Mouse (Mus musculus): ENCODE measurements at regions not wholly inside any gene's neighbourhood (a gene's known extent, or its start where the extent isn't known, plus 50 kb on each side); places are given as distances from the start of the nearest gene placed in this dataset.

DNA sequence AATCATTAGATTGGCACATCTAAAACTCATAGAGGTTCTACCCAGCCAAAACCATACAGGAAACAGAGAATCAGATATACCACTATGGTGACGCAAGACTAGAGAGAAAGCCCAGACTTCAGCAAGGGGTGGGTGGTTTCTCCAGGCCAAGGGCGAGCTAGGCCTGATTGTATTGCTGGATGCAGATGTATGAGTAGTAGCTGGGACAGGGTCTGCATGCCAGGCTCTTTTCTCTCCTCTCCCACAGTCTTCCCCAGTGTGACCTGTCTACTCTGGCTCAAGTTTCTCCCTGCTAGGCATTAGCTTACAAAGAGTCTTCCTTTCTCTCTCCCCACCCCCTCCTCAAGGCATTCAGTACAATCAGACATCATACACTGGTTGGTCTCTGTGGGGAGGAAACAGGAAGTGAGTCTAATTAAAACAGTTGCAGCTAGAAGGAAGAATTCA lies 181.8 kb upstream of the Sesn3 start:
- no peak for DNase-seq (ENCODE audit: low spot score)

DNA sequence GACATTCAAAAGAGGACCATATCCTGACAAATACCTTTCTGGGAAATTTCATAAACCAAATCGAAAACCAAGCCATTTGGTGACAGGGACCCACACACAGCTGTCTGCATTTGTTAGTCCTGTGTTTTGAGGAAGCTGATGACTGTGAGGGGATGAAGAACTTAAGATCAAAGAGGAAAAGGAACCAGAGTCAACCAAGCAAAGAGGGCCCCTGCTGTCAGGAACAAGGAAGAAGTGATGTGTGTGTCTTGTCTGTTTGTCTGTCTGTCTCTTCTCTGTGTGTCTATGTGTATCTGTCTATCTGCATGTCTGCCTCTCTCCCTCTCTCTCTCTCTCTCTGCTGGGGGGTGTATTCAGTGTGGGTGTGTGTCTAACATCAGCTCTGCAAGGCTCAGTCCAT lies 171.3 kb upstream of the Sesn3 start:
- DNase-seq (ENCODE audit: low spot score), result no peak

DNA sequence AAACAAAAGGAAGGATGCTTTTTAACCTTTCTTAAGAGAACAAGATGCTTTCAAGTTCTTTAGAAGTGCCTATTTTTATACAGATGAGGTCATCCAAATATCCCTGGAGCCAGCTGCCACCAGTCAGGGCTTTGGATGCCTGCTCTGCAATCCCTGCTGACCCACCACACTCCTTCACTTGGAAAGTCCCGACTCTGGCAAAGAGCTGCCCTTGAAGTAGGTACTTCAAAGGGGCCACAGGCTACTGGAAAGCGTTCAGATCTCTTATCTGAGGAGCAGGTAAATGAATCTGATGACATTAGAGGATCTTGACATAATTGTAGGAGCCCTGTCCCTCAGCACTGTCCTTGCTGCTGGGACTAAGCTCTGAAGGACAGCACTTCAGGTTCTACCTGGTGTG lies 169.9 kb upstream of the Sesn3 start:
- DNase-seq (ENCODE audit: low spot score), result no peak

- DNase-seq (ENCODE audit: low spot score), result no peak
Measured at GRCm38 (mm10) chr9:14106371-14106770, 168.5 kb upstream of the Sesn3 start.

DNA sequence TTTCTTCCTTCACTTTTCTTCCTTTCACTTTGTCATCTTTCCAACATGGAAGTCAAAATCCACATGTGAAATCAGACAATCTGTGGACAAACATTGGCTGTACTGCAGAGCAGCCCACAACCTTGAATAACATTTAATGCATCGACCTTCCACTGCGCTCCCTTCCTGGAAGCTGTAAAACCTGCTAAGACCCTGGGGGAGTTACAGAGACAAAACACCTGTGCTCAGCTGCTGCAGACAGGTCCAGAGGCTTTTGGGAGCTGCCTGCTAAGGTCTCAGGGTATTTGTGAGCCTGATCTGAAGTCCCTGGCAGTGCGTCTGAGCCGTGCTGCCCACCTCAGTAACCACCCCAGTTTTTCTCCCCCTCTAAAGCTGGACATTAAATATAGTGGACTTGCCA lies 166.1 kb upstream of the Sesn3 start:
- DNase-seq (ENCODE audit: low spot score), result no peak

- DNase-seq (ENCODE audit: low spot score), result no peak
Measured at GRCm38 (mm10) chr9:14109492-14109891, 165.4 kb upstream of the Sesn3 start.

DNA sequence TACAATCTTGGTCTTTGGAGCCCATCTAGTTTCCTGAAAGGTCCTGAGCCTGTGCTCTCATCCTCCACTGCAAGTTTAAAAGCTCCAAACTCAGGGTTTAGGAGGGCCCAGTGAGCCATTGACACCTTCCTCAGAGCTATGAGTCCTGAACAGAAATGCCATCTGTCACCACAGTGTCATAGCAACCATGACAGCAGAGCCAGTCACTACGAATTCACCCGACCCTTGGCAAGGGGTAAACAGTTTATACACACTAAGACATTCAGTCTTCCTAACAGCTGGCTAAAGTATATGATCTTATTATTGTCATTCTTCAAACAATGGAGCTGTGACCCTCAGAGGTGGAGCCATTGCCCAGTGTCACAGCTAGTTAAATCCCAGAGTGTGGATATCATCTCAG lies 163.2 kb upstream of the Sesn3 start:
- DNase-seq (ENCODE audit: low spot score), result no peak

GRCm38 (mm10) chr9:14115521-14115920 lies 159.3 kb upstream of the Sesn3 start:
- DNase-seq (ENCODE audit: low spot score), result no peak

DNA sequence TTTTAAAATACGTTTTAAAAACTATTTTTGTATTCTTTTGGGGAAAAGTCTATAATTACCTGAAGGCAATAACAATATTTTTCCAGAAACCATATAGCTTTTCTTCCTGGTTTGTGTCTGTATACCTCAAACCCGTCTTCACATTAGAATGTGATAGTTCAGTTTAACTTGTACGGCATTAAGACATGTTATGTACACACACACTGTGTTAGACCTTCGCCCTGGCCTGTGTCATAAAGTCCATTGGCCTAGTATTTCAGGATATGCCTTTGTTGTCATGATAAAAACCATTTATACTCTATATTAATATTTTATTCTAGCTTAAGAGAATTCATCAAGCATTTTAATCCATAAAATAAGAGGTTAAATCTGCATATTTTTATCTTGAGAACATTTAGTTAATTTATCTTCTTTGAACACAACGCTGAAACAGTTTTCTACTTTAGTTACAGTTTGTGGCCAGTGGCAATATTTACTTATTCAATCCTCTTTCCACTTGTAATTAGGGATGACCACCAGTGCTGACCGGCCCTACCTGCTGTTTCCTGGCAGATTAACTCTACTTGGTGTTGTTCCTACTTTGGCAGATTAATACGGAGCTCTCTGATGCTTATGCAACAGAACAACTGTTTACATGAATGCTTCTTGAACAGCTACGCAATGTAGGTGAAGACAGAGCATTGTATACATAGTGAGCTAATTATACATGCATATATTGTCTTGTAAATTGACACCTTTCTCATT lies 158.6 kb upstream of the Sesn3 start:
- DNase-seq (ENCODE audit: low spot score), result no peak

GRCm38 (mm10) chr9:14133372-14133771 lies 141.5 kb upstream of the Sesn3 start:
- DNase-seq (ENCODE audit: low spot score), result no peak

DNA sequence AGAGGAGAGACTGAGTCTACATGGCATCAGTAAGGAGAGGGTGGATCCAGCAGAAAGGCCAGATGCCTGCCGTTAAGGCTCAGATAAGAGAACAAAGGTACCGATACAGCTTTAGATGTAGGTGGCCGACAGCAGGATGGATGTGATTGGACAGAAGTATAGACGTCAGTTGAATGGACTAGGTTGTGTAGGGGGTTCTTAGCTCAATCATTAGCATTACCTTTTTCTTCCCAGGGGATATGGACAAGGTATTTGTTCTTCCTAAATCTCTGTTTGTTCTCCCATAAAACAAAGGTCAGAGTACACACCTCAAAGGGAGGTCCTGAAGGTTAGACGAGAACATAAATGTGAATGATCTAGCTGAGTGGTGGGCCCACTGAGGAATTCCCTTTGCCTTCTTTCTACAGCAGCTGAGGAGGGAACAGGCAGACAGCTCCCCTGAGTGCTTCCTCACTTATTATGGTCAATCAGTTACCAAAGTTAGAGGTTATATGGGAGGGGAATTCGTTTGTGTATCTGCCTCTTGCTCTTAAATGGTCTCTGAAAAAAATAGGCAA lies 139.9 kb upstream of the Sesn3 start:
- DNase-seq (ENCODE audit: low spot score), result no peak

GRCm38 (mm10) chr9:14141321-14141720 lies 133.5 kb upstream of the Sesn3 start:
- no peak for DNase-seq (ENCODE audit: low spot score)

DNA sequence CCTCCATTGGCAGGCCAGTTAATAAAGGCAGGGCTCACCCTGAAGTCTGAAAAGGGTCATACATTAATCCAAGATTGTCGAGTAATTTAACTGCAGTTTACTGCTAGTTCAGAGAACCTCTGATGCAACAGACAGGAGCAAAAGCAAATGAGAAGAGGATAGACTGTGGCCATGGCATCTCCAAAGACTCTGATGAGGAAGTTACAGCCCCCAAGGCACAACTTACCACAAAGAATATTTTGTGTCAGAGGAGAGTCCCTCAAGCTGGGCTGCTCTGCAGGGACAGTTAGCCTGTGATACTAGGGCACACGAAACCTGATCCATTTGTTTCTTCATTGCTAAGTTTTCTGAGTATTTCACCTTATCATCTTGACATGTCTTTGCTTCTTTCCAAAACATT lies 130.9 kb upstream of the Sesn3 start:
- no peak for DNase-seq (ENCODE audit: low spot score)

- no peak for DNase-seq (ENCODE audit: low spot score)
Measured at GRCm38 (mm10) chr9:14147088-14147487, 127.8 kb upstream of the Sesn3 start.

DNA sequence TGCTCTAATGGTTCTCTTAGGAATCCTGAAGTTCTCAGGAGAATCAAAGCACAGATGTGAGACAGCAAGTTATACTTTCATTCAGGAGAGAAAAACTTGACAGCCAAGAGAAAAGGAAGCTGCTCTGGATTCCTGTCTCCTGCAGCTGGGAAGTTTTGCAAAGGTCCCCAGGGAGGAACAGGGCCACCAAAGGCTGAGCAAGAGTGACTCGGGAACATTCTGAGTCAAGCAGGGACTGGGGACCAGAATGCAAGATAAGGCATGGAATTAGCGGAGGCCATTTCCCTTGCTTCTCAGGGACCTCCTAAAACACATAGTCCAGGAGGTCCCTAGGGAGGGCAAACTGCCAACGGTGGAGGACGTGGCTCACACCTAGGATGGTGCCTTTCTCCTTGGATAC lies 127.1 kb upstream of the Sesn3 start:
- DNase-seq (ENCODE audit: low spot score), result no peak

GRCm38 (mm10) chr9:14150288-14150687 lies 124.6 kb upstream of the Sesn3 start:
- DNase-seq (ENCODE audit: low spot score), result no peak

- DNase-seq (ENCODE audit: low spot score), result no peak
Measured at GRCm38 (mm10) chr9:14156967-14157366, 117.9 kb upstream of the Sesn3 start.

- no peak for DNase-seq (ENCODE audit: low spot score)
Measured at GRCm38 (mm10) chr9:14158096-14158837, 116.6 kb upstream of the Sesn3 start.

GRCm38 (mm10) chr9:14160207-14160606 lies 114.7 kb upstream of the Sesn3 start:
- no peak for DNase-seq (ENCODE audit: low spot score)

DNA sequence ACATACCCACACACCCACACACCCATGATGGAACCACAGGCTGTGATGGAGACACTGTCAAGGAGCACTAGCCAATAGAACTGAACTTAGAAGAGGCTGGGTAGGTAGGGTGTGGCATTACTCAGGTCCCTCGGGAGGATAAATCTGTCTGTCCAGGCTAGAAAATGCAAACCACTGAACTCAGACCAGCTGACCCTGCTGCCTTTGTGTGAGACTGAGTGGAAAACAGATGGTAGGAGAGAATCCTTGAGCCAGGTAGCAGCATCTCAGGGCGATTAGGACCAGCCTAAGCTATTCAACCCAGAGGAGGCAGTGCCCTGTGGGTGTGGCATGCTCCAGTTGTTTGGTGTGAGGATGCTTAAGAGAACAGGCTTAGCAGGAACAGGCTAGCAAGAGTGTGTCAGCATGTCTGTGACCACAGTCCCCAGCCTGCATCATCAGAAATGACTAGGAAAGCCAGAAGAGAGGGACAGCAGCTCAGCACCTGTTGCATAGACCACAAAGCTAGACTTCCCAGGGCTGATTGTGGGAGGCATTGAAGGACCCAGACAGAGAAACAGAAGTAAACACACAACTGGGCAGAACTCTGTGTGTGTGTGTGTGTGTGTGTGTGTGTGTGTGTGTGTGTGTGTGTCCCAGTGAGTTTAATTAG lies 103.2 kb upstream of the Sesn3 start:
- no peak for DNase-seq (ENCODE audit: low spot score)

GRCm38 (mm10) chr9:14173631-14174323 lies 101.1 kb upstream of the Sesn3 start:
- DNase-seq (ENCODE audit: low spot score), result peak; percentile 56

Data from ovary, postnatal 36 days (tissue).